Mouse (Mus musculus) naive thymus-derived CD4-positive, alpha-beta T cell, adult 2 months (primary cell): ENCODE measurements around the gene Cdk4.

Experiments
- DNase-seq: peaks from one replicate; pipeline ENCODE4 v3.0.0-alpha.2; 2011; ENCODE audit warnings: low read depth

The Cdk4 gene

DNA sequence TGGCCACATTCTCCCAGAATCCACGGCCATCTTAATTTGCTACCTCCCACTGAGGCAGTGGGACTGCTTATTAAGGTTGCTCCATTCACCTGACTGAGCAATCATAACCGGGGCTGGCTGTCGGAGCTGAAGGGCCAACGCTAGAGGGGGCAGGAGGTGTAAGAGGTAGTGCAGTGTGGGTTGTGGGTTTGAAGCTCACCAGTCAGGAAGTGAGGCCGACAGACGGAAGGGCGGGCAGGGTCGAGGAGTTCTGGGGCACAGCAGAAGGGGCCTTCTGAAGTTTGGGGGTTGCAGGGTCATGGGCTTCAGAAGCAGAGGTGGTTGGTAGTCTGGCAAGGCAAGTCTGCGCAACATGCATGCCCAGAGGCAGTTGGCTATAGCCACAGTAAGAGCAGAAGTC, 11.7 kb downstream of the Cdk4 start, which contains the start of gene Agap2:
TSS of gene Agap2 (plus strand) at position 205 of the 400 bp plus-strand sequence.
- peak; percentile 89 for DNase-seq

DNA sequence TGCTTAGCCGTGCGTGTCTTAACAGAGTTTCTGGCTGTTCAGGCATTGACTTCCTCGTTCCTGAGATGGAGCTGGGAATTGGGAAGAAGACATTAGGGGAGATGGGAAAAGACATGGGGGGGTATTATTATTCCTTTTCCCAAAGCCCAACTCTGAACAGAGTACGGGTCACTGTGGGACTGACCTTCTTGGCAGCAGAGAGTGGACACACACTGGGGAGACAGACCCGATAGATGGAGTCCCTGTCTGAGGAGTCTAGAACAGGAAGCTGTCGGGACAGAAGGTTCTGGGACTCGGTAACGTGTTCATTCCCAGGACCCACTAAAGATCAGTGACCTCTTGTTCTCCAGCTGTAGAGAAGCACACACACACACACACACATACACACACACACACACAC, 12.3 kb downstream of the Cdk4 start:
- DNase-seq: no peak

DNA sequence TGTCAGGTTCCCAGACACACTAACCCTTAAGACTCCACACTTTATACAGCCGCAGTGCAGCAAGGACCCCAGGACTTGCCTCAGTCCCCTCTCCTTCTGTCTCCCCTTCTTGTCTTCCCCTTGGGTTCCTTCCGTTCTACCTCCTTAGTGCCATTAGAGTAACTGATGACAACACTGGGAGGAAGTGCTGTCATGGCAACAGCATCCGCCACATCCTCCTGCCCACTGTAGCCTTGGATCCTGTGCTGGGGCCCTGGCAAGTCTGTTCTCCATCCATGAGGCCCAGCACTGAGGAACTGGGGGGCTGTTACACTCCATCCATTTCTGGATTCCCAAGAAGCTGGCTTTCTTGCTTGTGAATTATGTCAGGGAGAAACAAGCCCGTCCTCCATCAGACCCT, 12.7 kb downstream of the Cdk4 start:
- DNase-seq: peak; percentile 89

DNA sequence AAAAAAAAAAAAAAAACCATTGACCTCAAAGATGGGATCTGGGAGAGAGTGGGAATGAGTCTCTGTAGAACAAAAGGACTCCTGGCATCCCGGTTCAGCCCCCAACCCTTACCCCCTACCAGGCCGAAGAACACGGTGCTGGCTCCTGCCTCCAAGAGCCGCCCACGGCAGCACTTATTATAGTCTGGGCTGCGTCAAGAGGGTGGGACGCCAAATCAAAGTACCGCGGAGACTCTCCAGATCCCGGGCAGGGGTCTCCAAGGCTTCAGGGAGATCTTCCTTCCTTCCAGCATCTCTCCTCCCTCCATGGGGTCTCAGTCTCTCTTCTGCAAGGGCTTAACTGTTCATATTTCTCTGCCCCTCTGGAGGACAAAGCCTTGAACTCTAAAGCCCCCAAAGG, 14.2 kb downstream of the Cdk4 start:
- no peak for DNase-seq

- DNase-seq: no peak
Measured at GRCm38 (mm10) chr10:127078001-127078676, 14.8 kb downstream of the Cdk4 start.

- no peak for DNase-seq
Measured at GRCm38 (mm10) chr10:127078677-127079575, 15.6 kb downstream of the Cdk4 start.

GRCm38 (mm10) chr10:127079665-127080391, 16.5 kb downstream of the Cdk4 start:
- no peak for DNase-seq

DNA sequence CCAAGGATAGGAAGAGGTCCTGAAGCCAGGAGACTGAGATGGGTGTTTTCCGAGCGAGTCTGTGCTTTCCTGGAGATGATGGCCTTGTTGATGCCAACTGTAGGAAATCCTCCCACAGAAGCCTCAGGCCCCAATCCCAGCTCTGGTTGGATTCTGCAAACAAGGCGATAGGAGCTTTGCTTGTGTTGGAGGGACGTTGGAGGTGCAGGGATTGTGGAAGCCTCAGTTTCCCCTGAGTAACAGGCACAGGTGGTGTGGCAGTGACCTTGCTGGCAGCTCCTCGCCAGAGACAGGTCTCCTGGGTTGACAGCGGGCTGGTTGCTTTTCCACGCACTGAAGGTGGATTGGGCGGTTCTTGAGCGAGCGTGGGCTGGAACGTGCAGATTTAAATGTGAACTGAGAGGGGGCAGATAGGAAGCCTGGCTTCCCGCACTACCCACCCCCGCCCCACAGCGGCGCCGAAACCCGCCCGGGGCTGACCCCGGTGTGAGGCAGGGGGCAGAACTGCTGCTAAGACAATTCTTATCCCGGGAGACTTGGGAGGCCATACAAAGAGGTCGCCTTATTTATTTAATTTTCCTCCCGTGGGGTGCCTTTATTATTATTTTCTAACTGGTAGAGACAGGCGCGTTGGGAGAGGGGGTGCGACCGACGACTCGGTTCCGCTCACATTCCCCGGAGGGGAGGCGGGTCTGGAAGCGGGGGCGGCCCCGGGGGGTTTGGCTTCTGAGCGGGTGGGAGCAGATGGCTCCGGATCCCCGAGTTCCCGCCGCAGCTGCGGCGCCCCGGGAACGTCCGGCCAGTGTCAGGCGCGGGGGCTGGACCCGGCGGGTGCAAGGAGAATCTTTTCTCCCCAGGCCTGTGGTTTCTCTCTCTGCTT, 17.8 kb downstream of the Cdk4 start:
- no peak for DNase-seq

- DNase-seq: no peak
Measured at GRCm38 (mm10) chr10:127081996-127082620, 18.8 kb downstream of the Cdk4 start.

- no peak for DNase-seq
Measured at GRCm38 (mm10) chr10:127083292-127083914, 20.1 kb downstream of the Cdk4 start.

- DNase-seq: no peak
Measured at GRCm38 (mm10) chr10:127083915-127084306, 20.6 kb downstream of the Cdk4 start.

DNA sequence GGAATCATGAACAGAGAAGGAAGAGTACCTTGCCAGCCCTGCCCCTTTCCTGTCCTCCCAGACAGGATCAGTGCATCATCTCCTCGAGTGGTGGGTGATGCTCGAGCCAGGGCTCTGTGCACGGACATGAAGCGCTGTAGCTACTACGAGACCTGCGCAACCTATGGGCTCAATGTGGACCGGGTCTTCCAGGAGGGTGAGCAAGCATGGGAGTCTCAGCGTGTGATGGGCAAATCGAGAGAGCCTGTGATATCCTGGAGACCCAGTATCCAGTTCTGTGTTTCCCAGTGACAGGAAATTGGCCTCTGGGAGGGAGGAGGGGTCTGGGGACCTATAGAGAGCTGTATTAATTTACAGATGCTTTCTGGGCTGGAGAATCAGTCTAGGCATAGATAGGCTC, 21.7 kb downstream of the Cdk4 start:
- no peak for DNase-seq

DNA sequence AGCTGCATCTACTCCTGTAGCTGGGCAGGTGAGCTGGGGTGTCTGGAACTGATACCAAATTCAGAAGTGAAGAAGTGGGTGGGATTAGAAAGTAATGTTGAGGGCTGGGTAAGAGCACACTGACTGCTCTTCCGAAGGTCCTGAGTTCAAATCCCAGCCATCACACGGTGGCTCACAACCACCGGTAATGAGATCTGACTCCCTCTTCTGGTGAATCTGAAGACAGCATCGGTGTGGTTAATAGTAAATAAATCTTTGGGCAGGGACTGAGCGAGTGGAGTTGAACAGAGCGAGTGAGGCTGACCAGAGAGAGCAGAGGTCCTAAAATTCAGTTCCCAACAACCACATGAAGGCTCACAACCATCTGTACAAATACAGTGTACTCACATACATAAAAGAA, 22.3 kb downstream of the Cdk4 start:
- no peak for DNase-seq

DNA sequence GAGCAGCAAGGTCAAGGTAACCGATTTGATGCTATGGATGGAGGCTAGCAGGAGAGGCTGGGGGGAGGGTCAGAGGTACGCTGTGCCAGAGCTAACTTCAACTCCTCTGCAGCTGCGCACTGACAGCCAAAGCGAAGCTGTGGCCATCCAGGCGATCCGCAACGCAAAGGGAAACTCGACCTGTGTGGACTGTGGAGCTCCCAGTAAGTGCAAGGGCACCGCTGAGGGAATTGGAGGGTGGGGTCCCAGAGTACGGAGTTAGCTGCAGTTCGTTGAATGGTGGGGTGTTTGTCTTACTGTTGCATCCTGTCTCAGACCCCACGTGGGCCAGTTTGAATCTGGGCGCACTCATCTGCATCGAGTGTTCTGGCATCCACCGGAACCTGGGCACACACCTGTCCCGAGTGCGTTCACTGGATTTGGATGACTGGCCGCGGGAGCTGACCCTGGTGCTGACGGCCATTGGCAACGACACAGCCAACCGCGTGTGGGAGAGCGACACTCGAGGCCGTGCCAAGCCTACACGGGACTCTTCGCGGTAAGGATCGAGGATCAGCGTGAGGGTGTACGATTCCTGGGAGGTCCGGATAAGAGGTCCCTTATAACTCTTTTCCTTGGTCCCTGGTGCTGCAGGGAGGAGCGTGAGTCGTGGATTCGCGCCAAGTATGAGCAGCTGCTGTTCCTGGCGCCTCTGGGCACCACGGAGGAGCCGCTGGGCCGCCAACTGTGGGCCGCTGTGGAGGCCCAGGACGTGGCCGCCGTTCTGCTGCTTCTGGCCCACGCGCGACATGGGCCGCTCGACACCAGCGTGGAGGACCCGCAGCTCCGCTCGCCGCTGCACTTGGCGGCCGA, 27.5 kb downstream of the Cdk4 start:
- DNase-seq: no peak

GRCm38 (mm10) chr10:127091507-127092396, 28.4 kb downstream of the Cdk4 start:
- no peak for DNase-seq

- no peak for DNase-seq
Measured at GRCm38 (mm10) chr10:127092742-127093141, 29.4 kb downstream of the Cdk4 start.

DNA sequence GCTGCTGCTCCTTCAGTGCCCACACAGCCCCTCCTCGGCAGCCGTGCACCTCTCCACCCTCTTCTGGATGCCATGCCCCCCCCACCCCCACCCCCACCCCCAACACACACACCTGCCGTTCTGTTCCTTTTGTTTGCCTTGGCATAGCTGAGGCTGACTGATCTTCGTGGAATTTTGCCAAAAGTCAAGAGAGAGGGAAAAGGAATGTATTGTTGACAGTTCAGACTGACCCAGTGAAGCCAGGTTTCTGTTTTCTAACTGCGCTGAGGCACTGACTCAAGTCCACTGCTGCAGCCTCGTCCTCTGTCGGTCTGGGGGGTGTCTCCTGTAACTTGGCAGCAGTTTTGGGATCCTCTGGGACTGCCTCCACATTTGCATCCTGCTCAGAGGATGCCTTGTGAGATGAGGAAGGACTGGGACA, 31.1 kb downstream of the Cdk4 start:
- DNase-seq: no peak

DNA sequence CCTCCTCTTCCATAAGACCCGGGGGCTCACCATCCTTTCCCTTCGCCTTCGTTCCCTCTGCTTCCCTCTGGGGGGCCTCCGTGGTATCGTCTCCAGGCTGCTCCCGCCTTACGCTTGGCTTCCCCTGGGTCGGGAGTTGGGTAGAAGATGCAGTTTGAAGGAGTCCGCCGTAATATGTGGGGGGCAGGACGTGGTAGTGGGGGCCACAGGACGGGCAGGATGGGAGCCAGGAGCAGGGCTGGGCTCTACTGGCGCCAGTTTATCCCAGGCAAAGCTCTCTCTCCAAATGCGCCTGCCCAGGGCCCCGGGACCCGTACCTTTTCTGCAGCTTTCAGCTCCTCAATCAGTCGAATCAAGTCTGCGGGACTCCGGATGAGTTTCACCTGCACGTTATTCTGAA, 35.2 kb downstream of the Cdk4 start:
- no peak for DNase-seq

DNA sequence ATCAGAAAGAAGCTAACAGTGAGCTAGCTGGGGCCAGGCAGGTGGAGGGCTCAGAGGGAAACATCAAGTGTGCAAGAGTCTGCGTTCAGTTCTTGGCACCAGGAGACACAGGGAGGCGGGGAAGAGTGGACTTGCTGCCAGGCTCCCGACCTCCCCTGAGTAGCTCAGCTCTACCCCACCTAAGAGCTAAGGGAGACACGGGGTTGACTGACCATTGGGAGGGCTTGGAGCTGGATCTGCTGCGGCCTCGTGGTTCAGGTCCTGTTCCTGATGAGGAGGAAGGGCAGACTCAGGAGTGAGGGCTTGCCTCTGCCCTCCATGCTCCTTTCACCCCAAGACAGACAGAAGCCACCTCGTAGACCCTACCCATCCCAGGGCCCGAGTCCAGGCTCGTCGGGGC, 35.9 kb downstream of the Cdk4 start:
- DNase-seq: no peak
